Mouse (Mus musculus) lung, adult 2 months (tissue): ENCODE results near the gene Zfp322a.

ENCODE experiments used
- CTCF ChIP-seq: fragments of 200-500 bp; IDR thresholded peaks from 2 replicates; pipeline ENCODE4 v1.5.1; 2011; ENCODE audit warnings: mild to moderate bottlenecking, low read length, control low read depth; ENCODE audit not compliant: insufficient read depth
- POLR2A ChIP-seq: fragments of 200-500 bp; IDR thresholded peaks from 2 replicates; pipeline ENCODE4 v1.6.1; 2011; ENCODE audit warnings: low read depth, mild to moderate bottlenecking, control low read depth, low read length, borderline replicate concordance; ENCODE audit errors: extremely low read depth

- TF ChIP-seq CTCF (no peak), POLR2A (no peak)
Measured at GRCm38 (mm10) chr13:23307069-23307814, 61.8 kb downstream of the Zfp322a start.
